ENCODE assay signal across 8 mouse cellular contexts in the genomic region with DNA sequence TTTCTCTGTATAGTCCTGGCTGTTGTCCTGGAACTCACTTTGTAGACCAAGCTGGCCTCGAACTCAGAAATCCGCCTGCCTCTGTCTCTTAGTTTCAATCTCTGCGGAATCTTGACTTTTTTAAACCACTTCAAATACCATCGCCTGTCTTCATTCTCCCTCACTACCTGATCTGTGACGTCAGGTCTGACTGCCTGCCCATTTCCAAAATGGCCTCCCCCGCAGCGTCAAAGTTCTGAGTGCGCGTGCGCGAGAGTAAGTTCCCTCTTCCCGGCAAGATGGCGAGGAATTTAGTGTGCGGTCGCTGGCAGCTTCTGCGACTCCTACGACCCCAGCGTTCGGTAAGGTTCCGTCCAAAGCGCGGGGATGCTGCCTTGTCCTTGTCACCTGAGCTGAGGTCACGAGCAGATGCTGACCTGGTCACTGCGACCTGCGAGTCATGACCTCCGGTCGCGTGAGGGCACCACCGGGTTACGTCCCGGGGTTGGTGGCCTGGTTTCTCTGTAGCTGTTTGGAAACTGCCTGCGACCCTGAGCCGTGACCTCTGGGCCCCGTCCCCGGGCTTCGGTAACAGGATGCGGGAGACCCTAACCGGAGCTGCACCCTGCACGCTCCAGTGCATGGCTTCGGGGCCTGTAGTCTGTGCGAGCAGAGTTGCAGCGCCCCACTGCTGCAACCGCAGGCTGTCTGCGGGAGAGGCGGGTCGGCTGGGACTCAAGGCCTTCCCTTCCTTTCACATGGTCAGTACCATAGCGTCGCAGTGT. TPM values are rescaled to one million over a fixed set of nuclear protein-coding genes. Genes with fewer than 3 reads are reported as not detected.
DNase-seq lines count a peak whose midpoint lies in the region; ATAC-seq lines count a peak whose summit lies in the region.

TSS of gene Oxa1l (plus strand) at position 258 of the 764 bp plus-strand sequence.

- DNase-seq in CD4-positive, CD25-positive, alpha-beta regulatory T cell, adult 2 months (ENCODE audit: low read depth, low spot score) = peak; percentile 97
- DNase-seq in fibroblast of lung, adult 2 months (ENCODE audit: low read depth) = peak; percentile 85
- DNase-seq in kidney, postnatal 14 days = peak; percentile 95
- peak; percentile 90 for DNase-seq in liver, embryonic 13.5 days
- DNase-seq in neural tube, embryonic 10.5 days (ENCODE audit: extremely low spot score, low spot score) = peak; percentile 97

- under 1% methylated on average over 48 of the region's 48 CpGs for WGBS in heart, embryonic 14.5 days
- WGBS in liver, embryonic 13.5 days (ENCODE audit: insufficient replicate concordance) = under 1% methylated on average over 48 of the region's 48 CpGs
- under 1% methylated on average over 48 of the region's 48 CpGs for WGBS in stomach, embryonic 16.5 days

- peak within 1 kb of the TSS; percentile 79 for H3K4me2 ChIP-seq in heart, embryonic 14.5 days (ENCODE audit: low read length)
- peak within 1 kb of the TSS; percentile 81 for H3K4me2 ChIP-seq in liver, embryonic 13.5 days
- peak within 1 kb of the TSS; percentile 93 for H3K4me2 ChIP-seq in stomach, embryonic 16.5 days (ENCODE audit: low read depth, low read length)

- H3K4me1 ChIP-seq in brown adipose tissue, adult 24 weeks (ENCODE audit: control insufficient read depth, insufficient read depth, insufficient read length, low read length) = no peaks in the 10 kb centered on the region
- H3K4me1 ChIP-seq in heart, embryonic 14.5 days (ENCODE audit: control insufficient read depth in 2 of 2, insufficient read depth in 2 of 2, low read length in 2 of 2) = peaks cover 2 to 11% of the 10 kb centered on the region in 2 experiments; a peak in 2 of 4 replicates
- H3K4me1 ChIP-seq in liver, embryonic 13.5 days (replicated peaks) = peaks cover 25% of the 10 kb centered on the region
- H3K4me1 ChIP-seq in stomach, embryonic 16.5 days (ENCODE audit: control insufficient read depth, insufficient read depth, low read length) = peaks cover 9% of the 10 kb centered on the region

- H3K9me3 ChIP-seq in heart, embryonic 14.5 days (ENCODE audit: control insufficient read depth, low read length) = no peaks in the 10 kb centered on the region
- no peaks in the 10 kb centered on the region for H3K9me3 ChIP-seq in liver, embryonic 13.5 days (replicated peaks)
- no peaks in the 10 kb centered on the region for H3K9me3 ChIP-seq in stomach, embryonic 16.5 days (replicated peaks; ENCODE audit: control insufficient read depth, low read length)

- H3K27me3 ChIP-seq in heart, embryonic 14.5 days (ENCODE audit: control insufficient read depth, insufficient read depth, low read length) = no peaks in the 10 kb centered on the region
- no peaks in the 10 kb centered on the region for H3K27me3 ChIP-seq in liver, embryonic 13.5 days
- no peaks in the 10 kb centered on the region for H3K27me3 ChIP-seq in stomach, embryonic 16.5 days (ENCODE audit: control insufficient read depth, insufficient read depth, low read length)

- peak; percentile 88 for ATAC-seq in heart, embryonic 14.5 days (ENCODE audit: insufficient number of reproducible peaks, insufficient read depth, low FRiP score, low read depth)
- peak; percentile 86 for ATAC-seq in liver, embryonic 13.5 days (ENCODE audit: low read depth)
- peak; percentile 90 for ATAC-seq in stomach, embryonic 16.5 days (ENCODE audit: insufficient read depth, low FRiP score)

- H3K27ac ChIP-seq in brown adipose tissue, adult 24 weeks (replicated peaks; ENCODE audit: low read depth, low read length) = peak within 1 kb of the TSS; percentile 95
- H3K27ac ChIP-seq in heart, embryonic 14.5 days (replicated peaks in 1 of 2; ENCODE audit: control insufficient read depth in 1 of 2, insufficient read depth in 1 of 2, low read depth in 2 of 2, low read length in 2 of 2) = peak within 1 kb of the TSS; percentile 90 to 91
- peak within 1 kb of the TSS; percentile 72 for H3K27ac ChIP-seq in liver, embryonic 13.5 days
- peak within 1 kb of the TSS; percentile 85 for H3K27ac ChIP-seq in stomach, embryonic 16.5 days (ENCODE audit: low read length)

- peak within 1 kb of the TSS; percentile 93 for H3K9ac ChIP-seq in heart, embryonic 14.5 days (ENCODE audit: low read length)
- H3K9ac ChIP-seq in liver, embryonic 13.5 days = peak within 1 kb of the TSS; percentile 92
- peak within 1 kb of the TSS; percentile 97 for H3K9ac ChIP-seq in stomach, embryonic 16.5 days (ENCODE audit: low read length)

- H3K4me3 ChIP-seq in brown adipose tissue, adult 24 weeks (ENCODE audit: insufficient read depth, low read depth, low read length) = peak within 1 kb of the TSS; percentile 88
- peak within 1 kb of the TSS; percentile 83 to 94 for H3K4me3 ChIP-seq in heart, embryonic 14.5 days (ENCODE audit: control insufficient read depth in 1 of 2, insufficient read depth in 1 of 2, low read depth in 1 of 2, low read length in 2 of 2)
- H3K4me3 ChIP-seq in liver, embryonic 13.5 days (replicated peaks) = peak within 1 kb of the TSS; percentile 96
- peak within 1 kb of the TSS; percentile 98 for H3K4me3 ChIP-seq in stomach, embryonic 16.5 days (replicated peaks; ENCODE audit: low read length)

- H3K36me3 ChIP-seq in heart, embryonic 14.5 days (ENCODE audit: control insufficient read depth, insufficient read depth, low read length) = peaks cover 32% of the 10 kb centered on the region
- peaks cover 28% of the 10 kb centered on the region for H3K36me3 ChIP-seq in liver, embryonic 13.5 days
- H3K36me3 ChIP-seq in stomach, embryonic 16.5 days (ENCODE audit: control insufficient read depth, insufficient read depth, low read length) = 0 out of 2 replicates have a peak, but pooled peaks cover 15% of the 10 kb centered on the region

RNA-seq across cellular contexts. Expression of gene Oxa1l, which starts in this region (rescaled TPM):
- polyA plus RNA-seq in brown adipose tissue, adult 24 weeks (2012; ENCODE audit: insufficient read depth, insufficient read length, missing spikeins) = 121 and 157 TPM in 2 replicates
- polyA plus RNA-seq in heart, embryonic 14.5 days (2014; fragmentation: Nextera tagmentation; extraction: Ambion mirVana) = 73.4 and 82.3 TPM in 2 replicates
- polyA plus RNA-seq in liver, embryonic 13.5 days (2015; fragmentation: Nextera tagmentation; extraction: Ambion mirVana) = 21.4 and 22.3 TPM in 2 replicates
- 33.7 and 35.6 TPM in 2 replicates for polyA plus RNA-seq in stomach, embryonic 16.5 days (2015; fragmentation: Nextera tagmentation; extraction: Ambion mirVana)

Comparison
In these comparisons a context has a peak if more than half of its experiments do, and no peak if none do; other contexts are left out.
1. Peak in every context shown above with its lines: DNase-seq, ATAC-seq, H3K4me3 ChIP-seq and H3K27ac ChIP-seq.